Mouse (Mus musculus): ENCODE results near the gene 2300002M23Rik.

DNA sequence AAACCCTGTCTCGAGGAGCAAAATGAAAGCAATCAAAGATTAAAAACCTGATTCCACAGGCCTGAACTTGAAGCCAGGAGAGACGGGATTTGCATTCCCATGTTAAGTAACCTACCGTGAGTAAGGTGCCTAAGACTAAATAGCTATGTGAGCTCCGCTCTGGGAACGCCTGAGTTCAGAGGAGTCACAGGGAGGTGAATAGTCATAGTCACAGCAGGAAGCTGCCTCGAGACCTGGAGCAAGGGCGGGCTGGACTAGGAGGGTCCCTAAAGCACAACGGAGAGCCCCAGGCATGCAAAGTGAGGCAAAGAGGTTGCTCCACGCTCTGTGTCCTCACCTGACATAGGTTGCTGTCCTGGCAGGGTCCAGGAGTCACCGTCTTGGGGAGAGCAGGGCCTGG, 27.7 kb upstream of the 2300002M23Rik start:
- TF ChIP-seq CTCF (IDR thresholded peaks at IDR 0.05; ENCODE audit: low read depth) (no peak), EP300 (IDR thresholded peaks at IDR 0.05; ENCODE audit: low read depth) (no peak)

All from liver, postnatal 0 days (tissue).